Mouse (Mus musculus) myocyte (in vitro differentiated cells): Measurements from ENCODE around the gene Abcc4. TPM values are rescaled to one million over a fixed set of nuclear protein-coding genes. Genes with fewer than 3 reads are reported as not detected.

Experiments
- H3K27me3 ChIP-seq: one replicate; pipeline ENCODE4 v1.6.1; 2011; ENCODE audit not compliant: control insufficient read depth, insufficient read depth, insufficient read length
- H3K36me3 ChIP-seq: one replicate; pipeline ENCODE4 v1.6.1; 2011; ENCODE audit not compliant: control insufficient read depth, insufficient read depth
- H3K4me2 ChIP-seq: one replicate; pipeline ENCODE4 v1.6.1; 2011; ENCODE audit warnings: low read depth, control low read depth
- H3K4me3 ChIP-seq: one replicate; pipeline ENCODE4 v1.5.1; 2011; ENCODE audit warnings: mild to moderate bottlenecking, control low read depth, moderate library complexity
- H3K79me2 ChIP-seq: one replicate; pipeline ENCODE4 v1.6.1; 2011; ENCODE audit not compliant: control insufficient read depth, insufficient read depth
- H3ac ChIP-seq: one replicate; pipeline ENCODE4 v1.6.1; 2011; ENCODE audit not compliant: control insufficient read depth, insufficient read length
- CEBPB ChIP-seq: IDR thresholded peaks from 2 replicates; pipeline ENCODE4 v1.6.1; 2011; ENCODE audit warnings: mild to moderate bottlenecking, moderate library complexity; ENCODE audit not compliant: poor library complexity, insufficient read depth, severe bottlenecking
- E2F4 ChIP-seq: IDR thresholded peaks from one replicate; pipeline ENCODE4 v1.6.1; 2011; ENCODE audit warnings: mild to moderate bottlenecking, control low read depth, moderate library complexity; ENCODE audit not compliant: insufficient read depth
- MAX ChIP-seq: IDR thresholded peaks from one replicate; pipeline ENCODE4 v1.6.1; 2011; ENCODE audit warnings: low read depth, mild to moderate bottlenecking, control low read depth
- MYOD1 ChIP-seq, 3 experiments: IDR thresholded peaks; one replicate each; pipeline ENCODE4 v1.6.1; 2011; ENCODE audit warnings: control low read depth in 2 of 3, low read depth in 2 of 3, mild to moderate bottlenecking in 2 of 3, moderate library complexity in 1 of 3; ENCODE audit not compliant: insufficient read length in 2 of 3, control insufficient read depth in 1 of 3
- MYOG ChIP-seq, 3 experiments: IDR thresholded peaks; one replicate each; pipeline ENCODE4 v1.6.1; 2011; ENCODE audit warnings: control low read depth in 2 of 3, low read depth in 2 of 3, mild to moderate bottlenecking in 2 of 3; ENCODE audit not compliant: insufficient read length in 2 of 3, control insufficient read depth in 1 of 3, insufficient read depth in 1 of 3
- POLR2A ChIP-seq: IDR thresholded peaks from one replicate; pipeline ENCODE4 v1.6.1; 2011; ENCODE audit warnings: low read depth, mild to moderate bottlenecking, control low read depth, moderate library complexity; ENCODE audit not compliant: insufficient read length
- POLR2AphosphoS2 ChIP-seq: IDR thresholded peaks from one replicate; pipeline ENCODE4 v1.6.1; 2011; ENCODE audit warnings: low read depth, control low read depth; ENCODE audit not compliant: insufficient read length
- REST ChIP-seq: IDR thresholded peaks from one replicate; pipeline ENCODE4 v1.6.1; 2011; ENCODE audit warnings: mild to moderate bottlenecking, control low read depth, moderate library complexity; ENCODE audit not compliant: insufficient read depth, insufficient read length
- SRF ChIP-seq: IDR thresholded peaks from one replicate; pipeline ENCODE4 v1.6.1; 2011; ENCODE audit warnings: low read depth; ENCODE audit not compliant: control insufficient read depth, insufficient read length
- TCF12 ChIP-seq: IDR thresholded peaks from one replicate; pipeline ENCODE4 v1.6.1; 2011; ENCODE audit warnings: mild to moderate bottlenecking, control low read depth; ENCODE audit not compliant: poor library complexity, insufficient read depth, severe bottlenecking
- TCF3 ChIP-seq: IDR thresholded peaks from one replicate; pipeline ENCODE4 v1.6.1; 2011; ENCODE audit warnings: low read depth, control low read depth; ENCODE audit not compliant: insufficient read length
- USF1 ChIP-seq: IDR thresholded peaks from one replicate; pipeline ENCODE4 v1.6.1; 2011; ENCODE audit warnings: low read depth, mild to moderate bottlenecking, control low read depth, moderate library complexity
- polyA plus RNA-seq: library from polyadenylated mRNA; unstranded; fragments of >200 nt; fragmentation: generic; extraction: Trizol; gene quantifications from one replicate; pipeline ENCODE4 v1.2.1, GENCODE M21; 2012; ENCODE audit warnings: missing spikeins

Abcc4 gene
- polyA plus RNA-seq, 1 experiment, result 6.3 TPM

DNA sequence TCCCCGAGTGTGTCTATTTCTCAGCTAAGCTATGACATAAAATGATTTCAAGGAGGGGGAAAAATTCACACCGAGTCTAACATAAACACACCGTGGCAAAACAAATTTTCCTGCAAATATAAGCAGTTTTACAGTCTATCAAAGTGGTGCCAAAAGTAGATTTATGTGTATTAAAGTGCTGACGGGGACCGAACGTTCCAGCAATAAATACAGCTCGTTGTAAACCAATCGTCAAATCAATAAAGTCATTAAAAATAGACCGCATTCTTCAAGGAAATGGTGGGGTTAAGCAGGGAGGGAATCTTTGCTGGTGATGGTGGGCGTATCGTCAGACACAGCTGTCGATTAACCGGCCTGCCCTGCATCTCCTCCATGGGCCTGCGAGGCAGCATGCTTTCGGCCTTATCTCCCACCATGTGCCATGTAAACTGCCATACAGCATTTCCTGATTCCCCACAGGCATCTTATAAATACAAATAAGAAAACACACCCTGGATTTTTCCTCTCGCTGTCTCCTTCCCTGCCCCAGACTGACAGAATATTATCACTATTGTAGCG lies 137.8 kb downstream of the Abcc4 start:
- Histone ChIP-seq H3K4me3 (no peak overlapping the region), H3K36me3 (no peaks in the 10 kb centered on the region), H3K4me2 (no peak overlapping the region), H3K27me3 (no peaks in the 10 kb centered on the region), H3ac (no peak overlapping the region), H3K79me2 (no peaks in the 10 kb centered on the region)
- TF ChIP-seq MYOD1 (IDR thresholded peaks at IDR 0.05; ENCODE audit: control insufficient read depth in 1 of 3, insufficient read length in 2 of 3, low read depth in 2 of 3), result peak in 2 of 3 experiments; percentile 24 to 27
- TF ChIP-seq MAX, result no peak

DNA sequence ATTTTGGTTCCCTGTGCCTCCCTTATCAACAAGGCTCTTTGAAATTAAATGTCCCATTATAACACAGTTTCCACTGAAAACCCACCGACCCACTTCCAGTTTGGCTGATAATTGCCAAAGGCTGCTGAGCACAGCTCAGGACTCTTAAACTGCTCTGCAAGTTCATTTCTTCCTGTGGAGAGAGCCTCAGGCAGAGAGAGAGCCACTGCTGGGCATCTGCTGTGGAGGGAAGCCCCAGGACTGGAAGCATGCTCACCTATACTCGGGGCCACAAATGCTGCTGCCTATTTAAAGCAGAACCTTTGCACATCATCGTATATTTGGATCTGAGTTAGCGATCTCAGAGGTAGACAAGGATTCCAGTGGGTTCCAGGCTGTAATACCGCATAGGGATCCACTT lies 139.2 kb downstream of the Abcc4 start:
- Histone ChIP-seq H3K27me3 (no peaks in the 10 kb centered on the region), H3K4me3 (no peak overlapping the region), H3K79me2 (no peaks in the 10 kb centered on the region), H3ac (no peak overlapping the region), H3K36me3 (no peaks in the 10 kb centered on the region), H3K4me2 (peak overlapping the region; percentile 83)
- no peak for TF ChIP-seq MAX
- no peak for TF ChIP-seq REST
- no peak for TF ChIP-seq USF1

DNA sequence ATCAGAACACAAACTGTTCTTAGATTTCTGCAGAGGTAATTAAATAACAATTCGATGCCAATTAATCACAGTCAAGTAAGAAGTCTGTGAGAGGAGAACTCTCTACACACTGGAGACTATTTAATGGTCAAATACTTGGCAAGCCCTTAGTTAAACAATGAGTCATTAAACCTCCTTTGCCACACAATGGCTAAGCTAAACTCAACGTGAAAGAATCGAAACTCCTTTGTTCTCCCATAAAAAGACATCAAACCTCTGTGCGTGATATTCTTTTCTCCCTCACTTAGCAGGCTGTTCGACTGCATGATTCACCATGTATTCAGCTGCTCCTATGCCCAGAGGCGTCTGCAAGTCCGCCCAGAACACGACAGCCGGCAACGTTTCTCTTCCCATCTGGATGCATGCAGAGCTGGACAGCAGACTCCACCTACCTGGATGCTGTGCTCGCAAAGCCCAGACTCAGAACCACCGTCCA lies 139.8 kb downstream of the Abcc4 start:
- H3ac ChIP-seq, result no peak overlapping the region
- H3K36me3 ChIP-seq, result no peaks in the 10 kb centered on the region
- H3K4me2 ChIP-seq, result peak overlapping the region; percentile 83
- no peaks in the 10 kb centered on the region for H3K27me3 ChIP-seq
- H3K79me2 ChIP-seq, result no peaks in the 10 kb centered on the region
- H3K4me3 ChIP-seq, result no peak overlapping the region
- no peak for TF ChIP-seq TCF3
- TF ChIP-seq E2F4, result no peak
- TF ChIP-seq MYOG (IDR thresholded peaks at IDR 0.05; ENCODE audit: control insufficient read depth in 1 of 3, insufficient read depth in 1 of 3, insufficient read length in 2 of 3, low read depth in 2 of 3), result peak in 1 of 3 experiments; percentile 63
- peak; percentile 3 for TF ChIP-seq TCF12
- no peak for TF ChIP-seq USF1
- TF ChIP-seq POLR2A, result no peak
- TF ChIP-seq MYOD1 (IDR thresholded peaks at IDR 0.05; ENCODE audit: control insufficient read depth in 1 of 3, insufficient read length in 2 of 3, low read depth in 2 of 3), result peak in 2 of 3 experiments; percentile 59 to 77
- no peak for TF ChIP-seq POLR2AphosphoS2
- no peak for TF ChIP-seq SRF
- TF ChIP-seq CEBPB, result no peak
- TF ChIP-seq REST, result no peak
- no peak for TF ChIP-seq MAX

DNA sequence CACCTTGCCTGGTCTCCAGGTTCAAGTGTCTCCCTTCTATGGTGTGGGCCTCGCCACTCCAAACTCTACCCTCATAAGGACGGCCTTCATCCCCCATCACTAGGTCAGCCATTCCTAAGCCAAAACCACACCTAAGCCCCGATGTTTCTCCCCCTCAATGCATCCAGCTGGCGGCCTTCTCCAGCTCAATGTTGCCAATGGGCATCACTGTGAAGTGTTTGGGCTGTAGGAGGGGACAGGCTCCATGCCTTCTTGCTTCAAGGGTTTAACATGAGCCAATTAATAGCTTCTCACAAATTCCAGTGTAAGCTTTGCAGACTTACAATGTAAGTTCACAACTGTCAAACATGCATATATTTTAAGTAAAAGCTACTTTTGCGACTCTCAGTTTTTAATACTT lies 140.3 kb downstream of the Abcc4 start:
- H3K79me2 ChIP-seq, result no peaks in the 10 kb centered on the region
- H3K4me2 ChIP-seq, result peak overlapping the region; percentile 83
- no peak overlapping the region for H3ac ChIP-seq
- TF ChIP-seq CEBPB, result no peak
- no peak overlapping the region for H3K4me3 ChIP-seq
- no peaks in the 10 kb centered on the region for H3K27me3 ChIP-seq
- no peaks in the 10 kb centered on the region for H3K36me3 ChIP-seq

DNA sequence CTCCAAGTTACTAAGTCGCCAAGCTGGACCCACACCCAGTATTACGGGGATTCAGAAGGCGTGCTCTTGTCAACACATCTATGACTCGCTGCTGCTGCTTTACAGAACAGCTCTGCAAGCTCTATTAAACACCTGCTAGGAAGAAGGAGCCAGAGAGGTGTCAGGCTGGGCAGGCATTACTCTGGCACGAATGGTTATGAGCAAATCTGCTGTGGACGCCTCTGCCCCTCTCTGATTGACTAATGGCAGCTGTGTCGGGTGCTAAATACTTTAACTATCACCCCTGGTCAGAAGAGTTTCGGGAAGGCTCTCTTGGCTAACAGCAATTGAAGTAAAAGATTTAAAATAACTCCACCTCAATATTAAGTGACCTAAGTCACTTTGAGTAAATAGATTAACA lies 142.4 kb downstream of the Abcc4 start:
- Histone ChIP-seq H3ac (no peak overlapping the region), H3K27me3 (no peaks in the 10 kb centered on the region), H3K4me2 (peak overlapping the region; percentile 19), H3K79me2 (no peaks in the 10 kb centered on the region), H3K36me3 (no peaks in the 10 kb centered on the region), H3K4me3 (no peak overlapping the region)
- TF ChIP-seq MYOG (IDR thresholded peaks at IDR 0.05; ENCODE audit: control insufficient read depth in 1 of 3, insufficient read depth in 1 of 3, insufficient read length in 2 of 3, low read depth in 2 of 3), result peak in 2 of 3 experiments; percentile 4 to 23
- TF ChIP-seq USF1, result no peak
- peak; percentile 17 for TF ChIP-seq TCF12
- TF ChIP-seq MYOD1 (IDR thresholded peaks at IDR 0.05; ENCODE audit: control insufficient read depth in 1 of 3, insufficient read length in 2 of 3, low read depth in 2 of 3), result peak in 2 of 3 experiments; percentile 72 to 91

DNA sequence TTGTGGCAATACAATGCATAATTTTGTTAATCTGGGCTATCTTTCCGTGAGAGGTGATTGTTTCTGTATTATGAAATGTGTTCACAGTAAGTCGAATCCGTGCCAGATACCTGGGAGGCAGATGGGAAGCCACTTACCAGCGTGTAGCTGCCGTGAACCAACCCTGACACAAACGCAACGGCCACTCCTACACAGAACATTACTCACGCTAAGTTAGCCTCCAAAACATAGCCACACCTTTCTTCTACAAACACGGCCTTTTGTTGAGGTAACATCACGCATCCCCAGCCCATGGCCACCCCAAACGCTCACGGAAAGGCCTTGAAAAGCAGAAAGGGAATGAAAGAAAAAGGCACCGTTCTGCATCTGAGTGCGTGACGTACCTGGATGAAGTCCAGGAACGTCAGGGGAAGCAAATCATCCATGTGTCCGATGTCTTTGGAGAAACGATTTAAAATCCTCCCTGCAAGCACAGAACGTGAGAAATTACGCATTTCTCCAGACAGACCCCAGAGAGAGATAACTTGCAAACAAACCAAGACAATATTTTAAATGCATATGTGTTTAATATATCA lies 153.0 kb downstream of the Abcc4 start:
- TF ChIP-seq MYOD1 (IDR thresholded peaks at IDR 0.05; ENCODE audit: control insufficient read depth in 1 of 3, insufficient read length in 2 of 3, low read depth in 2 of 3), result no peak
- TF ChIP-seq E2F4, result no peak
- TF ChIP-seq POLR2A, result no peak
- no peak for TF ChIP-seq SRF
- TF ChIP-seq TCF3, result no peak
- no peak for TF ChIP-seq MYOG (IDR thresholded peaks at IDR 0.05; ENCODE audit: control insufficient read depth in 1 of 3, insufficient read depth in 1 of 3, insufficient read length in 2 of 3, low read depth in 2 of 3)
- no peak for TF ChIP-seq MAX
- TF ChIP-seq REST, result no peak
- no peak for TF ChIP-seq CEBPB
- TF ChIP-seq POLR2AphosphoS2, result no peak
- no peak for TF ChIP-seq TCF12
- TF ChIP-seq USF1, result no peak
- H3ac ChIP-seq, result no peak overlapping the region

More for the DNA sequence above, 153.0 kb downstream of the Abcc4 start:
- H3K27me3 ChIP-seq, result no peaks in the 10 kb centered on the region
- no peak overlapping the region for H3K4me2 ChIP-seq
- no peak overlapping the region for H3K4me3 ChIP-seq
- no peaks in the 10 kb centered on the region for H3K79me2 ChIP-seq
- no peaks in the 10 kb centered on the region for H3K36me3 ChIP-seq
